Mouse (Mus musculus) kidney, postnatal 14 days (tissue): Measurements from ENCODE around the gene Rad51b.
"Not testable (repeated sequence)": the region's sequence is repeated elsewhere in the genome, so short reads cannot be mapped to it uniquely, and the experiment has no call there.

Experiments
- DNase-seq: peaks from one replicate; pipeline ENCODE4 v3.0.0; 2022; ENCODE audit warnings: mixed read lengths

The Rad51b gene

GRCm38 (mm10) chr12:79297121-79297576 lies at the start of gene Rad51b:
Rad51b (plus strand) TSS chr12:79297282.
- DNase-seq = peak; percentile 87

- no peak for DNase-seq
Measured at GRCm38 (mm10) chr12:79248110-79248509, 49.0 kb upstream of the Rad51b start.

DNA sequence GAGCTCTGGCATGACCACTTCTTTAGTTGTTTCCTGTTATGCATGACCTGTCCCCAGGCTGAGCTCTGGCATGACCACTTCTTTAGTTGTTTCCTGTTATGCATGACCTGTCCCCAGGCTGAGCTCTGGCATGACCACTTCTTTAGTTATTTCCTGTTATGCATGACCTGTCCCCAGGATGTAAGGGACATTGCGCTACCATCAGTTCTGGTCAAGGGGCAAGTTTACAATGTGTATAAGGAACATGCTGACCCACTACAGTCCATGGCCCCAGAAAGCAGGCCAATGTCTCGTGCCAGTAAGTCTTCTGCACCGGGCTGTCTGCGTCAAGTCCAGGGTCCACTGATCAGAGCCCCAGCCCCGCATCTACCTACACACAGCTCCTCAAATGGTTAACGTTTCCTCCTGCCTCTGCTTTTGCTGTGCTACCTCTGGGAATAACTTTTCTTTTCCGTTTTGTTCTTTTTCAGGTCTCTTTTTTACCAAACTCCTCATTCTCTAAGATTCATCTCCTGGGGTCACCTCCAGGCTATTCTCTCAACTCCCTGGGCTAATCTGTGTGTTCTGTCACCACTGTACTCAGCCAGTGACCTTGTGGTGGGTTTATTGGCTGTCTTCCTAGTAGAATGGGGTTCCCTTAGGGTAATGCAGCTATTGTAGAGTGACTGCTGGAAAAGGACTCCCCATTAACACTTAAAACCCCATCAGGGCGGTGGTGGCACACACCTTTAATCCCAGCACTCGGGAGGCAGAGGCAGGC lies 43.6 kb upstream of the Rad51b start:
- peak; percentile 56 for DNase-seq

DNA sequence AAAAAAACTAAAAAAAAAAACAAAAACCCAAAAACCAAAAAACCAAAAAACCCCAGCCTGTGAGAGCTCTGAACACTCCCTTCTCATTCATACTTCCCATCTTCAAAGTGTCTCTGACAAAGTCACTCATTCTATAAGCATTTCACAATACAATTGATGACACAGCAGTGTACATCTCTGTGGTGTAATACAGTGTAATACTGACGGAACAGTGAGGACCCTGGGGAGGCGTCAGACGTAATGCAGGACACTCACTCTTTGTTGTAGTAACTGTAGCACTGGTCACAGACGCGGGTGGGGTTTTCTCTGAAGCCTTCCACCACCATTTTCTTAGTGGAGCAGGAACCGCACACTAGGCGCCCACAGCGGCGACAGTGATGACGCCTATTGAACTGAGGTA lies 42.1 kb upstream of the Rad51b start:
- no peak for DNase-seq

DNA sequence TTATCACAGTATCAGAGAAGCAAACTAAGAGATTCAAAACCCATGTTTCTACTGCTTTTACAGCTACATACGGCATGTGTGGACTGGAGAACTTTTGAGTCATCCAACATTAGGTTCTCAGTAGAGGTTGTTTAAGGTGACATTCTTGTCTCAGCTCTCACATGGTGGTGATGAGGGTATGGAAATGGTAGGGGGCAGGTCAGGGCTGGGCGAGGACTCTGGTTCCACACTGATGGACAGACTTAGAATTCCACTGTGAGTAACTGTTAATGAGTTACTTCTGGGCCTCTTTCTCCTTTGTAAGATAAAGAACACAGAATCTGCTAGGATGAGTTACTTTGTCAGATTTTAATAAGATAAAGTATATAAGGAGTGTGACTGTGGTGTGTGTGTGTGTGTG lies 36.9 kb upstream of the Rad51b start:
- DNase-seq = peak; percentile 37

DNA sequence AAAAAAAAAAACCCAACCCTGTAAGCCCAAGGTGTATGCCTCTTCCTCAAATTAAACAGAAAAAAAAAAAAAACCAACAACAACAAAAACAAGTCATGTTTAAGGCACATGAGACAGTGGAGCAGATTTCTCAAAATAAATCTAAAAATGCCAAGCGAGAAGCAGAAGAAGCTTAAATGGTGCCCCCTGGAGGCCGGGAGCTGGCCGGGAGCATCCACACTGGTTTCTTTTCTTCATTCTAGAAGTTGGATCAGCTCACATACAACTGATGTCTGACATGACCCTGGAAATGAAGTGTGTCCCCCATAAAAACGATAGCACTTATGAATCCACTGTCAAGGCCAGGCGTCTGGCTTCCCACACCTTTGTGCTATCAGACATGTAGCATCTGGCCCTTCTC lies 36.0 kb upstream of the Rad51b start:
- DNase-seq = peak; percentile 50

DNA sequence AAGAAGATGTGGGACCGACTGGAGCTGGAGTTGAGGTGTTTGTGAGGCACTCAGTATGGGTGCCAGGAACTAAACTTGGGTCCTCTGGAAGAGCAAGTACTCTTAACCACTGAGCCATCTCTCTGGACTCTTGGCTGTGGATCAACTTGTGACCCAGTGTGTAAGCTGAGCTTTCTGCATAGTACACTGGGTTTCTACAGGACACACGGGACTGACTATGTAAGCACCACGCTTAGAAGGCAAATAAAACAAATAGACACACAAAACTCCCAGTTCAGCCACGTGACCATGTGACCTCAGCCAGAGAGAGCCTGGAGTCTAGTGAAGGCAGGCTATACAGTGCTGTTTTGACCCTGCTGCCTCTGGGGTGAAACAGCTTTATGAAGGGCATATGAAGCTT lies 24.5 kb upstream of the Rad51b start:
- no peak for DNase-seq

DNA sequence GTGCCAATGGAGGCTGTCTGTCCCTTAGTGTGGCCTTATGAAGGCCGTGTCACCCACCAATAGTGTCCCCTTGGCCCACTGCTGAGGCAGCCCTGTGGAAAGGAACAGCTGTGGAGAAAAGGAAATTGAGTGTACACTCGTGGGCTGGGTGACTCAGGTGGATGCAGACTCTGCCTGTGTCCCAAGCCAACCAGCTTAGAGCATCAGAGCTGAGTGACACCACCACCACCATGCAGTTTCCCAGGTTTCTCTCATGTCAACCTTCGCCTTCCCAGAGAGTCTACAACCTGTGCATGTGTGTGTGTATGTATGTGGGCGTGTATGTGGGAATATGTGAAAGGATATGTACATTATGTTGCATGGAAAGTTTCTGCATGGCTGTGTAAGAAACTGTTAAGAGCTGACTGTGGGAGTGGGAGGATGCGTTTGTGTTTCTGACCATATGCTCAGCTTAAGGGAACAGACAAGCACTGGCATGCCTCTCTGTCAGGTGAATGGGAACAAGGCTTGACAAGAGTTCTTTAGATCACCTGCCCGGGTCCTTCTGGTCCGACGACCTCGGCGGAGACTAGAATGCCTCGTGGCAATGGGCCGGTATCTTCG lies 17.5 kb upstream of the Rad51b start:
- no peak for DNase-seq

DNA sequence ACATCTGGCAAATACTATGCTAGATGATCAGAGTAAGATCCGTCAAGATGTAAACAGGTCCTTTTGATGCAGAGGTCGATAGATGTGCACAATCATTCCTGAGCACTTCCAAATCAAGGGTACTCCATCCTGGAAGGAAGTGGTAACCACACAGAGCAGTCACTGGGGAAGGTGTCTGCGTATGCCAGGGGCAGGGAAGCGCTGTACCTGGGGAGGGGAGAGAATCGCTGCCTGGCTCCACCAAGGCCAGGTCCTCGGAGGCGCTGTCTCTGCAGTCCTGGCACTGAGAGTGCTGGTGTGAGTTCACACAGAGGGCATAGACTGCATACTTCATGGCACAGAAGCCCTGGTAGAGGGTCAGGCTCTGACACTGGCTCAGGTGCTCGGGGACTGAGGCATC lies 14.5 kb upstream of the Rad51b start:
- DNase-seq = no peak

- DNase-seq = no peak
Measured at GRCm38 (mm10) chr12:79292874-79293273, 4.2 kb upstream of the Rad51b start.

GRCm38 (mm10) chr12:79296126-79296816 lies 811 bp upstream of the Rad51b start, which contains the start of gene Zfyve26:
Zfyve26 (minus strand) TSS chr12:79296304.
- DNase-seq = peak; percentile 96

DNA sequence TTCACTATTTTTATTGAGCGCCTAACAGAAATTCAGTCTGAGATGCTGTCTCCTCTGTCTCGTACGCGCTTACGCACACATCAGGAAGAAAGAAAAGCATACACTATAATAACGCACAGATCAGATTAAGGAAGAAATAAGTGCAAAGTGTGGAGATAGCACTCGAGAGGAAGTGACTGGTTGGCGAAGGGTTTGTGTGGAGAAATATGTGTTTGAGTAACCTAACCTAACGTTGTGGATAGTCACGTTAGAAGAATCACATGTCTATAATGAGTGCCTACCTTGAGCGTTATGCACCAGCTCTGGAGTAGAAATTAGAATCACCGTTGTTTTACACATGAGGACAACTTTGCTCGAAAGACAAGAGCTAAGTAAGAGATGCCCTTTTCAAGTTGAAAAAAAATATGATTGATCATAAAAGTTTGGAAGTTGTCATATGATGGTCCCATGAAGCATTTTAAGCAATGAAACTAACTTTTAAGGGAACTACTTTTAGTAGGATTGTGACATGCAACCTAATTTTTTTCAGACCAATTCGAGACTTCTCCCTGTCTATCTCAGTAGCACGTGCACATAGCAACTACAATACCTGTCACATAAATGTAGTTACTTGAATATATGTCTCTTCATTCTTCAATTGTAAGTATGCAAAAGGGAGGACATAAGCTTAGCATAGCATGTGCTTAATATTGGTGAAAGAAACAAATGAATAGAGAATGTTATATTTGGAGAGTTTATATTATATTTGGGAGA lies 978 bp downstream of the Rad51b start:
- no peak for DNase-seq

GRCm38 (mm10) chr12:79301802-79302201 lies 4.7 kb downstream of the Rad51b start:
- peak; percentile 64 for DNase-seq

DNA sequence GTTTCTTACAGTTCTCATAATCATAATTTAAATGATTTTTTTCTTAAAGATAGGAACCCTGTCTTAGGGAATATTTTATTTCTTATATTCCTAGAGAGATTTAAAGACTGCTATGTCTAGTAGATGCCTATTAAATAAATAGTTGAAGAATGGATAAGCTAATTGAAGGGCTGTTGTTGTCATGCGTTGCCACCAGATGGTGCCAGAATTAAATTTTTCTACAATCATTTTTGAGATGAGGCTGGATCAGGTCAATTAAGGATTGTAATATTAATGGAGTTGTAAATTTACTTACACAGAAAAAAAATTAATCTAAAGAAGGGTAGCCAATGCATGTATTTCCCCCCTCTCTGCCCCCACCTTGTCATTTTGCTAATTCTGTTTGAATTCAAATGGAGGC lies 8.0 kb downstream of the Rad51b start:
- DNase-seq = no peak

GRCm38 (mm10) chr12:79306013-79306412 lies 8.9 kb downstream of the Rad51b start:
- DNase-seq = no peak

- DNase-seq = no peak
Measured at GRCm38 (mm10) chr12:79313721-79314120, 16.6 kb downstream of the Rad51b start.

GRCm38 (mm10) chr12:79317339-79317738 lies 20.3 kb downstream of the Rad51b start:
- no peak for DNase-seq

- DNase-seq = no peak
Measured at GRCm38 (mm10) chr12:79320895-79321294, 23.8 kb downstream of the Rad51b start.

GRCm38 (mm10) chr12:79322539-79322938 lies 25.5 kb downstream of the Rad51b start:
- not testable (repeated sequence) for DNase-seq

DNA sequence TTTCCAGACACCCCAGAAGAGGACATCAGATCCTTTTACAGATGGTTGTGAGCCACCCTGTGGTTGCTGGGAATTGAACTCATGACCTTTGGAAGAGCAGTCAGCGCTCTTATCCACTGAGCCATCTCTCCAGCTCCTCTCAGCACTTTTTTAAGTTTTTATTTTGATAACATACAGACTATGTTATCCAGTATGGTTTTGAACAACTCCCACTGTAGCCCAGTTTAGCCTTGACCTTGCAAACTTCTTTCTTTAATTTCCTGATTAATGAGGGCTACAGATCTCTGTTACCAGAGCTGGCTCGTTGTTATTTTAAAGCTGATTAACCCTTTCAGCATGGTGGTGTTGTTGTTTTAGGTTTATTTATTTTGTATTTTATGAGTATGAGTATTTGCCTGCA lies 29.2 kb downstream of the Rad51b start:
- no peak for DNase-seq

GRCm38 (mm10) chr12:79326745-79327144 lies 29.7 kb downstream of the Rad51b start:
- no peak for DNase-seq

GRCm38 (mm10) chr12:79327868-79328267 lies 30.8 kb downstream of the Rad51b start:
- no peak for DNase-seq

DNA sequence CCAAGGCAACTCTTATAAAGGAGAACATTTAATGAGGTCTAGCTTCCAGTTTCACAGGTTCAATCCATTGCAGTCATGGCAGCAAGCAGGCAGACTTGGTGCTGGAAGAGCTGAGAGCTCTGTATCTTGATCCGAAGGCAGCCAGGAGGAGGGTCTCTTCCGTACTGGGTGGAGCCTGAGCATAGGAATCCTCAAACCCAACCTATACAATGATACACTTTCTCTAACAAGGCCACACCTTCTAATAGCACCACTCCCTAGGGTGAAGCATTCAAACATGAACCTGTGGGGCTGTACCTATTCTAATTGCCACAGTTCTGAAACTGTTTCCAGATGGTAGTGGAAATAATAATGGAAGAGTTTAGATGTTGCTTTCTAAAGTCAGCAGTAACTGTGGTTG lies 33.5 kb downstream of the Rad51b start:
- DNase-seq = no peak
